Comparison of ENCODE assay signal across 8 mouse cellular contexts in genomic region chr5:23415571-23416285, GRCm38 (mm10). TPM values are rescaled to one million over a fixed set of nuclear protein-coding genes. Genes with fewer than 3 reads are reported as not detected.
DNase-seq lines count a peak whose midpoint lies in the region; ATAC-seq and TF ChIP-seq lines count a peak whose summit lies in the region.

No protein-coding gene starts in this region.

- H3K4me1 ChIP-seq in thymus, adult 2 months (replicated peaks; ENCODE audit: control insufficient read depth, insufficient read depth, low read length), result peaks cover 5% of the 10 kb centered on the region; the same call in 1 of the 2 replicates
- peaks cover 58% of the 10 kb centered on the region for H3K4me1 ChIP-seq in liver, embryonic 11.5 days (replicated peaks; ENCODE audit: control insufficient read depth, insufficient read depth, low read length)

- no peak overlapping the region for H3K4me3 ChIP-seq in thymus, adult 2 months (ENCODE audit: control insufficient read depth, insufficient read depth, low read length)
- no peak overlapping the region for H3K4me3 ChIP-seq in liver, embryonic 11.5 days (ENCODE audit: low read depth, low read length)

- peak; percentile 10; the same call in 1 of the 2 replicates for ATAC-seq in liver, embryonic 11.5 days (replicated peaks; ENCODE audit: low FRiP score)

- no peak for TF ChIP-seq POLR2A in thymus, adult 2 months (IDR thresholded peaks at IDR 0.05; ENCODE audit: control insufficient read depth, extremely low read depth, insufficient read depth, low read length, poor library complexity)

- no peak overlapping the region for H3K9ac ChIP-seq in liver, embryonic 11.5 days (ENCODE audit: low read depth, low read length)

- H3K9me3 ChIP-seq in liver, embryonic 11.5 days (ENCODE audit: control insufficient read depth, low read length), result no peaks in the 10 kb centered on the region

- H3K4me2 ChIP-seq in liver, embryonic 11.5 days, result no peak overlapping the region

- peak overlapping the region; percentile 48; the same call in 1 of the 2 replicates for H3K27ac ChIP-seq in thymus, adult 2 months (ENCODE audit: control insufficient read depth, insufficient read depth, low read length)
- no peak overlapping the region for H3K27ac ChIP-seq in liver, embryonic 11.5 days (ENCODE audit: low read depth, low read length)

- no peaks in the 10 kb centered on the region for H3K36me3 ChIP-seq in thymus, adult 2 months (ENCODE audit: control insufficient read depth, insufficient read depth, low read length)
- H3K36me3 ChIP-seq in liver, embryonic 11.5 days (ENCODE audit: control insufficient read depth, insufficient read depth, low read length), result peaks cover 2% of the 10 kb centered on the region; the same call in 1 of the 2 replicates

- no peaks in the 10 kb centered on the region for H3K27me3 ChIP-seq in thymus, adult 2 months (ENCODE audit: control insufficient read depth, insufficient read depth, low read length)
- no peaks in the 10 kb centered on the region for H3K27me3 ChIP-seq in liver, embryonic 11.5 days (replicated peaks; ENCODE audit: control insufficient read depth, insufficient read depth, low read length)

- peak; percentile 23 for DNase-seq in thymus, adult 2 months
- no peak for DNase-seq in thymus, adult 18-20 months
- DNase-seq in cerebellum, adult 11 months, result peak; percentile 35
- peak; percentile 63 for DNase-seq in forelimb bud, embryonic 11.5 days (ENCODE audit: low read depth, low spot score)
- peak; percentile 39 for DNase-seq in liver, embryonic 11.5 days (ENCODE audit: low spot score)
- peak; percentile 91 for DNase-seq in naive thymus-derived CD4-positive, alpha-beta T cell, adult 2 months (ENCODE audit: low read depth)
- no peak for DNase-seq in urinary bladder, adult 18-20 months (ENCODE audit: low spot score in 2 of 2)
- no peak for DNase-seq in spleen, adult 18-20 months

- TF ChIP-seq CTCF in thymus, adult 2 months (IDR thresholded peaks at IDR 0.05; ENCODE audit: borderline replicate concordance, control insufficient read depth, extremely low read depth, insufficient read depth, low read length, poor library complexity), result no peak

- 34% methylated on average over 7 of the region's 7 CpGs for WGBS in thymus, adult 2 months
- 27% methylated on average over 7 of the region's 7 CpGs for WGBS in liver, embryonic 11.5 days

RNA-seq across cellular contexts. Expression of gene Kmt2e, which starts 18.5 kb away (rescaled TPM):
- polyA plus RNA-seq in thymus, adult 2 months (2012; rRNA removed), result 37.0 and 40.7 TPM in 2 replicates
- polyA plus RNA-seq in liver, embryonic 11.5 days (2014; fragmentation: Nextera tagmentation; extraction: Ambion mirVana), result 57.7 and 59.5 TPM in 2 replicates

Comparison
In these comparisons a context has a peak if more than half of its experiments do, and no peak if none do; other contexts are left out.
1. DNase-seq: peak in thymus, adult 2 months (single experiment), cerebellum, adult 11 months (single experiment), forelimb bud, embryonic 11.5 days (single experiment), liver, embryonic 11.5 days (single experiment) and naive thymus-derived CD4-positive, alpha-beta T cell, adult 2 months (single experiment); none in thymus, adult 18-20 months (0 of 2), urinary bladder, adult 18-20 months (0 of 2) and spleen, adult 18-20 months (0 of 2).